Mouse (Mus musculus) lung, postnatal 25 days (tissue): ENCODE results near the gene Rpusd3.
A peak's percentile ranks its signal among the peaks of the same experiment; 100 is the strongest.

Experiments used
- DNase-seq: peaks from one replicate; pipeline ENCODE4 v3.0.0; 2022; ENCODE audit warnings: low spot score

The Rpusd3 gene

GRCm38 (mm10) chr6:113429965-113430364 lies 10.8 kb upstream of the Rpusd3 start:
- DNase-seq = no peak

- no peak for DNase-seq
Observed at GRCm38 (mm10) chr6:113428006-113428405, 8.9 kb upstream of the Rpusd3 start.

DNA sequence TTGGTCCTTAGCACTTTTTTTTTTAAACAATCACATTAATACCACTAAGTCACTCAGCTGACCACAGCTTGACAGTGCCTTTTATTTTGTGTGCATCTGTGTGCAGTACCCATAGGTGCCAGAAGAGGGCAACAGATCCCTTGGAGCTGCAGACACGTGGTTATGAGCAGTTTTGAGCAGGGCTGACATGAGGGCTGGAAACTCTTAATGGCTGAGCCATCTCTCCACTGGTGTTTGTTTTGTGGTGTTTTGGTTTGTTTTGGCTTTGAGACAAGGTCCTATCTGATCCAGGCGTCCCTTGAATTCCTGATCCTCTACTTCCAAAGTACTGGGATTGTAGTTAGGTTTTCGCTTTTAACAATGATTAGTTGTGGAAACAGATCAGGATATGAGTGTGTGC lies 8.3 kb upstream of the Rpusd3 start:
- peak; percentile 34 for DNase-seq

- no peak for DNase-seq
Observed at GRCm38 (mm10) chr6:113426696-113427095, 7.6 kb upstream of the Rpusd3 start.

DNA sequence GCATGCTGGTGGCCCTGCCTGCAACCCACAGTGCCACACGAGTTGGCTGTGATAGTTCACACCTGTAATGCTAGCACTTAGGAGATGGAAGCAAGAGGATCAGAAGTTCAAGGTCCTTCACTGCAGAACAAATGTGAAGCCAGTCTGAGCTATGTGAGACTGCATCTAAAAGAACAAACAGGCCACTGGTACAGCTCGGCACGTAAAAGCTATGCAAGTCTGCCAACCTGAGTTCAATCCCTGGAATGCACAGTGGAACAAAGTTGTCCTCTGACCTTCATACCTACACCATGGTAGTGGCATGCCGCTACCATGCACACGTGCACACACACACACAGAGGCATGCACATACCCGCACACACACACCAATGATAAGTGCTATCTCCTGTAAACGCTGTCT lies 5.0 kb upstream of the Rpusd3 start:
- DNase-seq = no peak

DNA sequence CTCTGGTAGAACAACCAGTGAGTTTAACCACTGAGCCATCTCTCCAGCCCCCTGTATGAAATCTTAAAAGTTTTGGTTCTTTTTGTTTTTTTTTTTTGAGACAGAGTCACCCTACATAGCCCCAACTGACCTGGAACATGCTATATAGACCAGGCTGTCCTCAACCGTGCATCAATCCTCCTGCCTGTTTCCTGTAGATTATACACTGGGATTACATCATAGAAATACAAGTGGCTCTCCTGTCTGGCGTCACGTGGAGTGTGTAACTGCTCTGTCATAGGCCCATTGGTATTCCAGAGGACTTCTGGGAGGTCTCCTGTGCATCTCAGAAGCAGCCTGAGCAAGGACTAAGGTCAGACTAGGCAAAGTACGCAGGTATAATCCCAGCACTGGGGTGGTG lies 3.9 kb upstream of the Rpusd3 start:
- no peak for DNase-seq

DNA sequence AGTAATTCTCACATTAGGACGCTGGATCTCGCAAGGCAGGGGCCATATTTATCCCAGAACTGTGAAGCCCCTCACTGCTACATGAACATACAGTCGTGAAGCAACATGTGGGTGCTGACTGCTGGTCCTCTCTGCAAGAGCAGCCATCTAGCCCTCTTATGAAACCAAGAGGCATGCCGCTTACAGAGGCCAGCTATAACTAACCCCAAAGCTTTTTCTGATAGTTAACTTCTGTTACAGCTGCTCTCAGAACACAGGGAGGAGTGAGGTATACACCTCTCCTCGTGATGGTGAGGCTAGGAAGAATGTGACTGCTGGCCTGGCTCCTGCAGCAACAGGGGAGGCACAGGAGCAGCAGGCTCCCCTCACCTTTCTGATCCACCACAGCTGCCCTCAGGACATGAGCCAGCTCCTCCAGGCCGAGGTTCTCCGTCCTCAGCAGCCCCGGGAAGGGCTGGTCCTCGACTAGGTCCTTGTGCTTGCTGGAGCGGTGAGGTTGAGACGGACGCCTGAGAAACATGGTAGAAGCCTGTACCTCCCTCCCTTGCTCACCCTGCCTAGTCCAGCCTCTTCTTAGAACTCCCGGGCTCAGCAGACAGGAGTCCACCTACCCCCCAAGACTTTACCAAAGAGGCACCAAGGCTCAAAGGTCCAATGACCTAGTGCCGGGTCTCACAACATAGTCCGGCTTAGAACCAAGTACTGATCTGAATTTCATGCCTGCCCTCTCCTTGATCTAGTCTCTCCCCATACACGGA lies 520 bp downstream of the Rpusd3 start:
- no peak for DNase-seq

DNA sequence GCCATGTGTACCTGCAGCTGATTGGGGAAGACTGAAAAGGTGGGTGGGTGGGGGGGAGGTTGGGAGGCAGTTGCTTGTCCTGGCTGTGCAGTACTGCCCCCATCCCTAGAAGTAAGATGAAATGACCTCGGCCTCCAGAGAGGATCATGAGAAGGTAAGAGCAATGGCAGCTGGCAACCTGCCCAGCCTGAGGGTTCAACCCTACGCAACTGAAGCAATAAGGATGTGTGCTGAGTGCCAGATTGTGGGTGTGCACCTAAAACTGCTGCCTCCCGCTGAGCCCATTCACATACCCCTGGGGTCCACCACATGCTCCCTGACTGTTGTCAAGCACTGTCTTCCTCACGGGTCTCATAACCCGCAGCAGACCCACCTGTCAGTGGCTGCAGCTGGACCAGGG lies 2.7 kb downstream of the Rpusd3 start:
- no peak for DNase-seq

DNA sequence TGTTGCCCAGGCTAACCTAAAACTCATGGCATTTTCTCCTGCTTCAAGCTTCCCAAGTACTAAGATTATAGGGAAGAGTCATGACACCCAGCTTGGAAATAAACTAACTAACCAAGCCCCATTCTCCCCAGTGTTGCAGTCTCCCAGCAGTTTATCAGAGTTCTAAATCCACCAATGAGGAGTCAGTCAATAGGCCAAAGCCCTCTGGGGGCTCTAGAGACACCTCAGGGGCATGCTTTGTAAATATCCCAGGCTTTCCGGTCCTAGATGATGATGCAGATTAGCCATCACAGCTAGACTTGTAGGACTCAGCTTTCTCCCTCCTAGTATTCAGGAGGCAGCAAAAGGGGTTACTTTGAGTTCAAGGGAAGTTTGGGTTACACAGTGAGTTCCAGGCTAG lies 9.1 kb downstream of the Rpusd3 start:
- DNase-seq = no peak

GRCm38 (mm10) chr6:113406683-113407082 lies 12.5 kb downstream of the Rpusd3 start:
- DNase-seq = no peak

DNA sequence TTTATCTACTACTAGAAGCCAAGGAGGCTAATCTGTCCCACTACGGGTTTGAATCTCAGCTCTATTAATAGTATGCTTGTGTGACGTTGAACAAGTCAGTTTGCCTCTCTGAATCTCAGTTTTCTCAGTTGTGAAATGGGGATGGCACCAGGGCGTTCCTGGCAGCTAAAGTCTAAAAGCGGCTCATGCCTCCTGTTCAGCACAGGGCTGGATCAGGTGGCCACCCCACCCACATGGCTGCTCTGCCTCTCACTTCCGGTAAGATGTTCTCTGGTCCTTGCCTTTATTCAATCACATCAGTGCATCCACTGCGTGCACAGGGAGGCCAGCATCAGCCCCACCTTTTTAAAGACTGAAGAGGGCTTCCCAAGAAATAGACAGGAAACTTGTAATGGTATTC lies 13.7 kb downstream of the Rpusd3 start:
- no peak for DNase-seq

DNA sequence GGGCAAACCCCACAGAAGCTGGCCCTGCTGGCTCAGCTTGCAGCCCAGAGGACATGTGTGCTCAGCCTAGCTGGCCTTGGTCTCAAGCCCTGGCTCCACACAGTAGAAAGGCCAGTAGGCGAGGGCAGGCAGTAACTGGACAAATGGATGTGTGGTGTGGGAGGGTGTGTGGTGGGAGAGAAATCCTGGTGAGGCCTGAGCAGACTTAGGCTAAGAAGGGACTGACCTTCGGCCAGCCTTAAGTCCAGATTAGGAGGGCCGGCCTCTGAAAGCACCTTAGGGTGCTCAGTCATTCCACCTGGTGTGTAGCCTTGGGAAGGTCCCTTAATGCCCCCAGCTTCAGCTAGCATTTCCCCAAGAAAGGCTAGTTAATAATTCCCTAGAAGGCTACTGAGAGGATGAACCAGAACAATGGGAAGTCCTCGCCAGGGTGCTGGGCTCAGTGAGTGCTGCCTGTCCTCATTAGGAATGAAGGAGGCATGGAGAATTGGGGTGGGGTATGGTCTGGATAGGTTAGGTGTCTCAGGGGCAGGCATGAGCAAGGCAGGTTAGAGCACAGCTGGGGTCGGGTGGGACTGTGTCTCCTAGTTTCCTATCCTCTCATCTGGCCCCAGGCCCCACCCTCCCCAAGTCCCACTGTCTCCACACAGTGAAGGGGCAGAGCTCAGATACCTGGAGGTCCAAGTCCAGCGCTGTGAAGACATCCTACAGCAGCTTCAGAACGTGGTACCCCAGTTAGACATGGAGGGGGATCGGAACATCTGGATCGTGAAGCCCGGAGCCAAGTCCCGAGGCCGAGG lies 14.3 kb downstream of the Rpusd3 start:
- DNase-seq = no peak

- DNase-seq = no peak
Observed at GRCm38 (mm10) chr6:113402094-113402493, 17.0 kb downstream of the Rpusd3 start.

DNA sequence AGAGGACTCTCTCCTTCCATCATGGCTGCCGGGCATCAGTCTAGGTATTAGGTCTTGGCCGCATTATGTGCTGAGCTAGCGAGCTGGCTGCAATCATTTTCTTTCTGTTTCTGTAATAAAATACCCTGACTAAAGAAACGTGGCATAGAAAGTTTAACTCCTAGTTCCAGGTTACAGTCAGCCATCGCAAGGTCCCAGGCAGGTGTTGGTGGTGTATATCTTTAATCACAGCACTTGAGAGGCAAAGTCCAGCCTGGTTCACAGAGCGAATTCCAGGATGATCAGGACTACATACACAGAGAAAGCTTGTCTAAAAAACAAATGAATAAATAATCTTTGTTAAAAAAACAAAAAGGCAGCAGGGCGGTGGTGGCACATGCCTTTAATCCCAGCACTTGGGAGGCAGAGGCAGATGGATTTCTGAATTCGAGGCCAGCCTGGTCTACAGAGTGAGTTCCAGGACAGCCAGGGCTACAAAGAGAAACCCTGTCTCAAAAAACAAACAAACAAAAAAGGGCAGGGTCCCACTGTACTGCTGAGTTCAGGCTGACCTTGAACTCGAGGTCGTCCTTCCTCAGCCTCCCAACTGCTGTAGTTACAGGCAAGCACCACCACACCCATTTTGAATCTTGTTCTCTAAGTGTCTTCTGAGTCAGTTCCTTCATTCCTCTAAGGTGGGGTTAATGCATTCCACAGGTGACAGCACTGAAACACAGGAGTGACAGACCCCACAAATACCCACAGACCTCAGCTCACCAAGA lies 22.7 kb downstream of the Rpusd3 start:
- no peak for DNase-seq

- no peak for DNase-seq
Observed at GRCm38 (mm10) chr6:113395501-113395900, 23.6 kb downstream of the Rpusd3 start.

DNA sequence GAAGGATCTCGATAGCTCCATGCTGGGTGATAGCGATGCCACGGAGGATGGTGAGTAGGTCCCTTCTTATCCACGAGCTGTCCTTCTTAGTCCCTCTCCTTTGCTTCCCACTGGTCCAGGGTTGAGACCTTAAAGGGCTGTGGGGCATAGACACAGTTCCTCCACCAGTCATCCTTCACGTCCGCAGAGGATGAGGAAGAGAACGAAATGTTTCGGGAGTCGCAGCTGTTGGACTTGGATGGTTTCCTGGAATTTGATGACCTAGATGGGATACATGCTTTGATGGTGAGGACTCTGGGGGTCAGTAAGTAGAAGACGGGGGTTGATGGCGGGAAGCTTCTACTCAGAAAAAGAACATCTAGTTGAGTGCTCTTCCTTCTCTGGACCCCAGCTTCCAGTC lies 24.3 kb downstream of the Rpusd3 start:
- no peak for DNase-seq

DNA sequence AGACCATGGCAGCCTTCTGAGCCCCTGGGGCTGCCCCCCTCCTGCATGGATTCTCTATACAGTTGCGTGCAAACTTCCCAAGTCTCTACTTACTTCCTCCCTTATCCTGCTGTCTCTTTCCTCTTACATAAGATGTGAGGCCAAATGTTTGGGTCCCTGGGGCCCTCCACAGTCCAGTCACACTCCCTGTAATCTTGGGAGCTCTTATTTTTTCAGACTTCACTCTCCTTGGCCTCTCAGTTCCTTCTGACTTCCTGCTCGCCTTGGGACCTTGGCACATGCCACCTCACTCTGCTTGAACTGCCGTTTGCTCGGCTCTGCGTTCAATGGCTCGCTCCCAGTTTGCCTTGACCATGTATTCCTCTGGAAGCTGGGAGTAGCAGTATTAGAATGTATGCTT lies 25.2 kb downstream of the Rpusd3 start:
- no peak for DNase-seq

- DNase-seq = peak; percentile 10
Observed at GRCm38 (mm10) chr6:113392387-113393071, 26.6 kb downstream of the Rpusd3 start.

GRCm38 (mm10) chr6:113392015-113392386 lies 27.1 kb downstream of the Rpusd3 start:
- DNase-seq = no peak

- no peak for DNase-seq
Observed at GRCm38 (mm10) chr6:113390715-113391114, 28.4 kb downstream of the Rpusd3 start.

- DNase-seq = no peak
Observed at GRCm38 (mm10) chr6:113388960-113389359, 30.2 kb downstream of the Rpusd3 start, which contains the start of gene Ttll3. Gene Ttll3, plus strand, starts transcription at chr6:113389260.

GRCm38 (mm10) chr6:113386025-113386424 lies 33.1 kb downstream of the Rpusd3 start:
- no peak for DNase-seq
